Mouse (Mus musculus) retina, embryonic 14.5 days (tissue): ENCODE measurements around the gene Smarcd2.

Source experiments
- DNase-seq: peaks from one replicate; pipeline ENCODE4 v3.0.0-alpha.2; 2015; ENCODE audit warnings: low spot score

Smarcd2 gene

DNA sequence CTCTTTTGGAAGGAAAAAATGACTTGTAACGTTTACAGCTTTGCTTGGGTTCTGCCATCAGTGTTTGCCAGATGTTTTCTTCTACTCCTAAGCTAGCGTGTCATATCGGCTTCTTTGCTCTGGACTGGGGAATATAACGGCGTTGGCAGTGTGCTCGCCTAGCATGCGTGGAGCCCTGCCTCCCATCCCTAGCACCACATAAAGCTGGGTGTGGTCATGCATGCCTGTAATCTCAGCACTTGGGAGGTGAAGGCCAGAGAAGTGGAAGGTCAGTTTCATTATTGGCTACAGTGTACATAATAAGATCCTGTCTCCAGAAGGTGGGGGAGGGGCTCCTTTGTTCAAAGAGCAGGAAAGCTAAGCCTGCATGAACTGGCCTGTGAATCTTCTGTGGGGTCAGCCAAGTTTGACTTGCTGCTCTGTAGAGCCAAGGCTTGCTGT is 2.2 kb upstream of the Smarcd2 start:
- peak; percentile 15 for DNase-seq

DNA sequence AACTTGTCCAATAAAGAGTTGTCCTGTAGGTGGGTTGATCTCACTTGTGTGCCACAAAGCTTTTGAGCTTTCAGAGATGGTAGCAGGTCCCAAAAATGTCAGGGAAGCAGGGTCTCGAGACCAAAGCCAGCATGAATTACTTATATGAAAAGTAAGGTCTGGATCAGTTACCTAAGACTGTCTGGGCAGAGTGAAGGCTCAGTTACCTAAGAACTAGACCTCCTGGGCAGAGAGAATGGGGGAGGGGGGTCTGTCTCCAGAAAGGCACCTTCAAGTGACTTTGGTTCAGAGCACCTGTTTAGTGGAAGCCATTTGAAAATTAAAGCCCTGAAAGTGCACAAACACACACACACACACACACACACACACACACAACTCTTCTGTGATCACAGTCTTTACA is 1.6 kb upstream of the Smarcd2 start:
- DNase-seq: no peak

DNA sequence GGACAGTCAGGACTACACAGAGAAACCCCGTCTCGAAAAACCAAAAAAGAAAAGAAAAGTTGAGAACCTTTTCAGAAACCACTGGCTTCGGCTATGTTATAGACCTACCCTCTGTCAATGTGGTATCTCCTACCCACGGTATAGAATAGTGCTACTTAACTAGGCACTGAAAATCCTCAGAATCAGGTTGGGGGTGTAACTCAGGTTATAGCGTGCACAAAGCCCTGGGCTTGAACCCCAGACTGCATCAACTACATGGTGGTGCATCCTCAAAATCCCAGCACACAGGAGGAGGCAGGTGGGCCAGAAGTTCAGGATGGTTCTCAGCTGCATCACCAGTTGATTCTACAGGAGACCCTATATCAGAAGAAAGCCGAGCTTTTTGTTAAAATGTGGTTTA is 1.0 kb upstream of the Smarcd2 start:
- no peak for DNase-seq

- DNase-seq: no peak
These were observed 526 bp upstream of the Smarcd2 start for GRCm38 (mm10) chr11:106273311-106273684.

GRCm38 (mm10) chr11:106271794-106272643 is 753 bp downstream of the Smarcd2 start:
- DNase-seq: no peak

DNA sequence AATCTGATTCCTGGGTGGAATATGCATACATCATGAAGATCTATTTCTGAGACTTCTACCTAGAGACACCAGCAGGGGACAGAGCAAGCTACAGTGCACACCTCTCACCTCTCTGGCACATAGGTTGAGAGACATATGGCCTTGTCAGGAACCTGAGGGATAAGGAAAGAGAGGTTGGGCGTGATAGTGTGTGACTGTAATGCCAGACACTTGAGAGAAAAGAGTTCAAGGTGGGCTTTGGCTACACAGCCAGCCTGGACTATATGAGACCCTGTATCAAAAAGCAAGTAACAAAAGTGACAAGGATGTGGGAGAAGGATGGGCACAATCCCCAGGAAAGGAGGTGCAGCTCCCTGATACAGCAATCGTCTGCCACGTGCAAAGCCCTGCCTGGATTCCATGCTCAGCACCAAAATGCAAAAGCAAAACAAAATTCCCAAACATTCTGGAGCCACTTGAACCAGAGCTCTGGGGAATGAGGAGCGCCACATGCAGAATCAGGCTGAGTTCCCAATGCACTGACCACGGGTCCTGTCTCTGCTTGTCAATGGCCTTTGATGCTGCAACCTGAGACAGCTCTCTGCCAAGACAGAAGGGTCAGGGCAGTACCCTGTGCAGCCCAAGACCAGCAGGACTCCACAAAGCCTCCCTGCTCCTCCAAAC is 1.5 kb downstream of the Smarcd2 start:
- DNase-seq: no peak

DNA sequence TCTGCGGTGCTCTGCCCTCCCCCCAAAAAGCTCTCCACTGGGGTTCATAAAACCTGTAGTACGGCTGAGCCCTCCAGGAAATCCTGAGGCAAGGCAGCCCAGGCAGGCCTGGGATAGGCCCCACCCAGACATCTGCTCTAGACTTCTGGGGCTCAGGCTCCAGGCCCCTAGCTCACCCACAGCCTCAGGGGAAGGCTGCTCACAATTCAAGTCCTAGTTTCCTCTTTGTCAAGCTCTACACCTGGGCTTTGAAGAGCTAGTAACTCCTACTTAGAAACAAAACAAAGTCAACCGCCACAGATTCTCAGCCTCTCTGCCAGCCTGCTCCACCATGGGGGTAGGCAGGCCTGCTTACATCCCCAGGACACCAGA is 3.7 kb downstream of the Smarcd2 start:
- DNase-seq: peak; percentile 30

DNA sequence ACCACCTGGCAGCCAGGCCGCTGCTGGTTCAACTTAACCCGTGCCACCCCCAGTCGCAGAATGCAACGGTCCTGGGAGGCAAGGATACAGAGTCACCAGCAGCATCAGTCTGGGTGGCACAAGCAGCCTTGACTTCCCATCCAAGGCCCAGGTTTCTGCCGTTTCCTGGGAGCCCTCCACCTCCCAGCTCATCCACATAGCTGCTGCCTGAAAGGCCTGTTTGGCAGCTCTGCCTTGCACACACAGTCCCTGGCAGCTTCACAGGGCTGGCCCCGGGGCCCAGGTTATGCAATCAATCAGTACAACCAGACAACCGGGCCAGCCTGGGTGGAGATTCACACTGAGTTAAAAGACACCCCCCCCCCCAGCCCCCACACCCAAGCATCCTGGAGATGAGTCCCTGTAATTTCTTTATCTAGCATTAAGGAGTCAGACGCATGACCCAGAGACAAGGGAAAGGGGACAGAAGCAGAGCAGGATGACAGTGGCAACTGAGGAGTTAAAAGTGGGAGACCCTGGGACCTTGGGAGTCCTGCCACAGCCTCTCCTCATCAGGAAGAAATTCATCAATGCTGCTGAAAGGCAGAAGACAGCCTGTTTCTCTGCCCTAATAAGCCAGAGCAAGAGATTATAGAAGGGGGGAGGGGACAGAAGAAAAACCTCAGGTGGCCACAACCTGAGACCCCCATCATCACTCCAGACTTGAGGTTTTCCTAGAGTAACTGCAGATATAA is 4.3 kb downstream of the Smarcd2 start:
- no peak for DNase-seq

- no peak for DNase-seq
These were observed 4.9 kb downstream of the Smarcd2 start for GRCm38 (mm10) chr11:106267871-106268270.

- DNase-seq: no peak
These were observed 5.4 kb downstream of the Smarcd2 start for GRCm38 (mm10) chr11:106267311-106267852.

DNA sequence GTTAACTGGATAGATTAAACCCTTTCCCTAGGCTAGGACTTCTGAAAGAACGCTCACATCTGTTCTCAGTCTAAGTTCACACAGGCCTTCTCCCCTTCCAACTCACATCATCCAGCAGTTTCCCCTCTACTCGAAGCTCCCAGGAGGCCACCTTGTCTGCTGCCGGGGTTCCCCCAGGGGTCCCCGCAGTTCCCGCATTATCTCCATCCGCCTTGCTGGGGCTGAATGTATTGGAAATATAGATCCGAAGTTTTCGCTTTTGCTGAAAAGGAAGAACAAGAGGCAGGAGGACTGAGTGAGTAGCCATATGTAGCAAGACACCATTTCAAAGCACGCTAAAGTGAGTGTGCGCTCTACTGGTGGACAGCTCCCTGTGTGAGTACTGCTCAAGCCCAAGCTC is 6.3 kb downstream of the Smarcd2 start:
- no peak for DNase-seq

DNA sequence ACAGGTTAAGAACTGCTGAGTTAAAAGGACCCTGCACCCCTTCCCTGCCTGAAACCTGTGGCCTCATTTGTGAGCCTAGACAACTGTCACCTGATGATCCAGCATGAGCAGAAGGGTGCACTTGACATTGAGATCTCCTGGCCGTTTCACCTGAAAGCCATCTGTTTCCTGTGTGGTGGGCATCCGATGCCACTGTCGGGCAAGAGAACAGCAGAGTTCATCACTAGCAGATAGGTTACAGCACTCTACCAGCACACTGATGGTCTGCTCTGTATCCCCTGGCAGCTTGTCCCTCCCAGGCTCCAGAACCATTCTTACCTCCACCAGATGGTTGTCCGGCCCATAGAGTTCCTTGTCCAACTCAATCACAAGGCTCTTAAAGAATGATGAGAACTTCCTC is 7.2 kb downstream of the Smarcd2 start:
- no peak for DNase-seq

- no peak for DNase-seq
These were observed 7.8 kb downstream of the Smarcd2 start for GRCm38 (mm10) chr11:106264988-106265387.

DNA sequence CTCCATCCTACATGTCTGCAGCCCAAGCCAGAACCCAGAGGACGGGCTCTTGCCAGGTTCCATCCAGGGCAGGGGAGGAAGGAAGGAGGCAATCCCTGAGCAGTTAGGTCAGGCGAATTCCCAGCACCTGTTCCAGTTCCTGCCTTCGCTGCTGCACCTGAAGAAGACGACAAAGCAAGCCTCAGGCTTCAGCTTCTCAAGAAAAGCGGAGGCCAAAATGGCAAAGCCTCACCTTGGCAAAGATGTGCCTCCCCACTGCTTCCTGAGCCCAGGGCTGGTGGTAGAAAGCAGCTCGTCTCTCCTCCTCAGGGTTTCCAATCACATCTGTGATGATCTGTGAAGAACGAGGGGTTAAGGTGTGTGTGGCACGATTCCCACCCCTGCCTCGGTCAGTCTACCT is 8.8 kb downstream of the Smarcd2 start:
- DNase-seq: no peak

GRCm38 (mm10) chr11:106260826-106261450 is 11.8 kb downstream of the Smarcd2 start:
- no peak for DNase-seq

- no peak for DNase-seq
These were observed 16.0 kb downstream of the Smarcd2 start for GRCm38 (mm10) chr11:106256775-106257174.

DNA sequence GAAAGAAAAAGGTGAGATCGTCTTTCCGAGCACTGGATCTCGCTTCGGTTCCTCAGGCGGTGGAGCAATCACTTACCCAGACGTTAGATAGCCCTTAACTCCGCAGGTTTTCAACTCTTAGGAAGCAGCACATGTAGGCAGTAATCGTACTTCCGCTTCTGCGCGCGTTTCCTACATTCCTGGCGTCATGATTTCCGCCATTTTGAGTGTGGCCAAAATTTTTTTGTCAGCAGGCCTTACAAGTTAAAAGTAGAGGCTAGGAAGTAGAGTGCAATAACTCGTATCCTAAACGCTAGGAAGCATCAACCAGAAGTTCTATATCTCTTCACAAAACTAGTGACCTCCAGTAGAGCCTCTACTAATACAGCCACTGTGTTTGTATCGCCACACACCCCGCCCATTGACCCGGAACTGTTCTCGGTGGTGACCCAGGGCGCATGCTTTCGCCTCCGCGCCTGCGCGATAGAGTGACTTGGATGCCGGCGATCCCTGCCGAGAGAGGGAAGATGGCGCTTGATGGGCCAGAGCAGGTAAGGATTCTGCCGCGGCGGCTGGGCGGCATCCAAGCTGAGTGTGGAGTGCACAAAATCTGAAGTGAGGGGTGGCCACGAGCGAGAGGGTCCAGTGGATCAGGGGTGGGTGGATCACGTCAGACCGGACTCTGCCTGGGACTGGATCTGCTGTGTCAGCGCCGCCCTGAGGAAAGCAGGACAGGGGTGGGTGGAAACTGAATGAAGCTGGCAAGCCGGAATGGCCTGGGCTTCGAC is 16.9 kb downstream of the Smarcd2 start, which contains the start of the genes Ftsj3 and Psmc5:
Ftsj3 (minus strand) TSS at position 395 of the 767 bp plus-strand sequence.
Psmc5 (plus strand) TSS at position 470 of the 767 bp plus-strand sequence.
- peak; percentile 98 for DNase-seq

- no peak for DNase-seq
These were observed 17.6 kb downstream of the Smarcd2 start for GRCm38 (mm10) chr11:106255174-106255573.

DNA sequence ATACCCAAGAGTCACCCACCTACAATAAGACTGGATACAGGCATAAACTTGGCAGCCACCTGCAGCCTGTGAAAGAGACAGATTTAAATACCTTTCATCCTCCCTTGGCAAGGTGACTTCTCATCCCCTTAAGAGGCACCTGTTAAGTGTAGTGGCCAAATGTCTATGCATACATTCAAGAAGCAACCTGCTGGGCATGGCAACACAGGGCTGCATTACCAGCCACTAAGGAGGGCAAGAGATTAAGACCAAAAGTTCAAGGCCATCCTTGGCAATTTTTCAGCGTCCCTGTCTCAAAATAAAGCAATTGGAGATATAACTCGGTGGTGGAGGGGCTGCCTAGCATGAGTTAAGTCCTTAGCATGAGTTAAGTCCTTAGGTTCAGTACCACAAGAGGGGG is 18.0 kb downstream of the Smarcd2 start:
- no peak for DNase-seq

DNA sequence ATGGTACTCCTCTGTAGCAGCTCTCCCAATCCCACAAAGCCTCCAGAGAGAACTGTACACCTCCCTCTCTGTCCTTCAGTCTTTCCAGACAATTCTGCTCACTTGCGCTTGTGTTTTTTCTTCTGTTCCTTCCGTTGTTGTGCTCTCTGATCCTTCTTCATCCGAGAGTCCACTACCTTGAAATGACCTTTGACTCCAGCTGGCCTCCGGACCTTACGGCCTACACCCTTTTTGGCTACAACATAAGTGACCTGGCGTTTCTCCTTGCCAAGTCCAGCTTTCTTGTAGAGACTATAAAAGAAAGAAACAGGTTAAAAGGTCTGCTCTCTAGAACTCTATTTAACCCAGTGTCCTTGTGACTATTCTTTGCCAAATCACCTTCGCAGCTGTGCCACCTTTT is 23.4 kb downstream of the Smarcd2 start:
- DNase-seq: no peak

GRCm38 (mm10) chr11:106246834-106247233 is 25.9 kb downstream of the Smarcd2 start:
- peak; percentile 24 for DNase-seq
